Mouse (Mus musculus) kidney, adult 2 months (tissue): Measurements from ENCODE around the gene Cntnap2.

Source experiments
- CTCF ChIP-seq: fragments of 200-500 bp; conservative IDR thresholded peaks from 2 replicates; pipeline ENCODE4 v1.5.1; 2011; ENCODE audit warnings: low read depth, mild to moderate bottlenecking, control low read depth, low read length, moderate library complexity, mixed read lengths; ENCODE audit not compliant: insufficient read depth, insufficient read length
- POLR2A ChIP-seq: fragments of 200-500 bp; IDR thresholded peaks from one replicate; pipeline ENCODE4 v1.6.1; 2011; ENCODE audit warnings: low read depth, low read length, control low read depth

DNA sequence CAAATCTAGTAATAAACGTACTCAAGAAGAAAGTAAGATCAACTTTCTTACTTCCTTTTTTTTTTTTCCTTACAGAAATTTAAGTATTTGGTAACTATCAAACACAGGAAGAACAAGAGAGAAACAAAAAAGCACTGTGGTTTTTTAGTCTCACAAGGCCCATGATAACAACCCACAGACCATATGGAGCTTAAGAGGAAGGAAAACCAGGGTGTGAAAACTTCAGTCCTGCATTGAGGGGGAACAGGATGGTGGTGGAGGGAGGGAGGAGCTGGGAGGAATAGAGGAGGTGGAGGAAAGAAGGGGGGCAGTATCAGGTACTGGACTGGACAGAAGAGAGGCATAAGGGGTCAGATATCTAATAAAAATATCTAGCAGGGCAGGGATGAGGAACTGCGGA, 212.4 kb downstream of the Cntnap2 start:
- TF ChIP-seq POLR2A (no peak), CTCF (no peak)
